Mouse (Mus musculus) B cell, adult (primary cell): Measurements from ENCODE around the gene Erap1. TPM values are rescaled to one million over a fixed set of nuclear protein-coding genes. Genes with fewer than 3 reads are reported as not detected.

Experiments used
- total RNA-seq: library from RNA; stranded (reverse); gene quantifications from 4 replicates; pipeline ENCODE4 v1.2.4, GENCODE M21; 2023; ENCODE audit not compliant: inconsistent age

Gene Erap1
- total RNA-seq, result 73.2 to 111 TPM (median 81.4 TPM) in 4 replicates

GRCm38 (mm10) chr13:74638793-74639711 is at the start of gene Erap1:
Gene Erap1 (plus strand): TSS chr13:74639568.

Other genes with a start within 250 kb of the Erap1 start
- 1.5 to 2.2 TPM (median 2.1 TPM) in 4 replicates for gene Zfp72, start 248.7 kb upstream of the Erap1 start, total RNA-seq
- 565 to 616 TPM (median 592 TPM) in 4 replicates for gene Ftl1-ps1, start 239.9 kb upstream of the Erap1 start, total RNA-seq
- 4.6 to 8.7 TPM (median 6.2 TPM) in 4 replicates for gene Zfp825, start 145.6 kb upstream of the Erap1 start, total RNA-seq
- 95.2 to 137 TPM (median 114 TPM) in 4 replicates for gene Cast, start 169.2 kb downstream of the Erap1 start, total RNA-seq